Mouse (Mus musculus) left cerebral cortex, postnatal 36 days (tissue): ENCODE measurements at regions not wholly inside any gene's neighbourhood (a gene's known extent, or its start where the extent isn't known, plus 50 kb on each side); places are given as distances from the start of the nearest gene placed in this dataset.

Experiments
- DNase-seq, 2 experiments: peaks; one replicate each; pipeline ENCODE4 v3.0.0; 2021 to 2022; ENCODE audit warnings: low spot score in 2 of 2, mixed read lengths in 1 of 2
- intact Hi-C: fragments of 180-260 bp; cut with DNase I; formaldehyde crosslinking; loops from one replicate; pipeline ENCODE4 v1.15.1; 2025

DNA sequence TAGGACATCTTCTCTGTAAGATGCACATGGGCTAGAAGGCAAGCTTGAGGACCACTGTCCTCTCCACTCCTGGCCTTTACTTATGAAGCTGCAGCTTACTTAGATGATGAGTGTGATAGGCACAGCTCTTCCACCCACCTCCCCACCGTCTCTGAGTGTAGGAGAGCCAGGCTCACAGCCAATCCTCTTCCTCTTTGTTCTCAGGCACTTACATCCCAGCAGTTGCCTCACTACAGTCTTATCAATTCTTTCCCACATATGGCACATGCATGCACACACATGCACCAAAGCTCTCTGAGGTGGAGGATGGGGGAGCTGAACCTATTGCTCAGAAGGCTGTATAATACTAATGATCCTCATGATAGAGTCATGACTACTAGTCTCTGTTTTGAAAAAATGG, 72.1 kb upstream of the Picalm start:
- intact Hi-C loops: no loop called here
- no peak for DNase-seq

DNA sequence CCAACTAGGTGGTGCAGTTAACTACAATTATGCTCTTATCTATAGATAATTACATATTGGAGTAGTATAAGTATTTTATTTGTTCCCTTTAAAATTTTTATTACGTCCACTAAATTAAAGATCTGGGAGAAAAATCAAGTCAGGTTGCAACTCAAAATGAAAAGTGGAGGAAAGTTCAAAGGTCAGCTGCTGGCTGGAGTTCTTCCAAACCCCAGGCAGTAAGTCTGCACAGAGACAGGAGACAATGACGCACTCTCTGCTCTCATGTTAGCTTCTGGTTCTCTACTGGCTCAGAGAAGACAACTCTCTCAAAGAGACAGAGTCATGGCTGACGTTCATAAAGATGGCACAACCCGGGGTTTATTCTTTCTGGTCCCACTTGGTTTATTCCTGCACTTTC, 71.4 kb upstream of the Picalm start:
- intact Hi-C loops: no loop called here
- no peak for DNase-seq

DNA sequence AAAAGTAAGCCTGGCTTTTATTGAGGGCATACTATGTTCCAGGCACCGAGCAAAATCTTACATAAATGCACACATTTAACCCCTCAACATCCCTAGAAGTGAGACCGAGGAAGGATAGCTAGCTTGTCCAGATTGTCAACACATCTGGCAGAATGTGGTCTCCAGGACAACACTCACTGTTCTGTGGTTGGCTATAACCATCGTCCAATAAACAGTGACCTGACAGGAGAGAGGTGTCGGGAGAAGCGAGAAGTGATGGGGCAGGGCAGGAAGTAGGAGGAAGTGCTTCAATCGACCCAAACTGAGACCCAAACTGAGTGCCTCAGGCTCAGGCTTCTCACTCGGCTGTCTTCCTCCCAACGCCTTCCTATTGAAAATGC, 70.8 kb upstream of the Picalm start:
- intact Hi-C loops: no loop called here
- peak in 1 of 2 experiments; percentile 18 for DNase-seq

DNA sequence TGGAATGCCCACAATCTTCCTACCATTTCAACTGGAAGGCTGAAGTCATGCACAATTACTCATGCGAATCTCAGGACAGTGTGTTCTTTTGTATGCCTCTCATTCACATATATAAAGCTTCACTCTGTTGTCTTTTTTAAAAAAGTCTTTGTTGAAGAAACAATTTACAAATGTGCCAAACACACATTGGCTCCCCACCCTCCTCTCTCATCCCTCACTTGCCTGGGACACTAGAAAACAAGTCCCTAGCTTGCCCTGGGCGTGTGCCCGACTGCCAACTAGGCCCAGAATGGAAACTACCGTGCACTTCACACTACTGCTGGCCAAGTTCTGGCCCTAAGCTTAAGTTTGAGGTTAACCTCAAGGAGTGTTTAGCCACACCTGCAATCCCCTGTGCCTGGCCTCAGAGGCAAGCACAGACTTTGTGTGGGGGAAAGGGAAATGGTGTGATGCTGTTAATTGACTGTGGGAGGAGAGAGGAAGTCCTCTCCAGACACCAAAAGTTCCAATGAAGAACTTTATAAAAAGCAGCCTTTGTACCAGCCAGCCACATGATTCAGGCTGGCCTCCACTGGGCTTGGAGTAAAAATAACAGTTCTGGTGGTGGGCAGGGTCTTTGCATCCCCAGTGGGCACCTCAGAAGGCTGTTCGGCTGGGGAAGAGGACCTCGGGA, 70.2 kb upstream of the Picalm start:
- intact Hi-C loops: no loop called here
- DNase-seq: peak; percentile 39 to 51

DNA sequence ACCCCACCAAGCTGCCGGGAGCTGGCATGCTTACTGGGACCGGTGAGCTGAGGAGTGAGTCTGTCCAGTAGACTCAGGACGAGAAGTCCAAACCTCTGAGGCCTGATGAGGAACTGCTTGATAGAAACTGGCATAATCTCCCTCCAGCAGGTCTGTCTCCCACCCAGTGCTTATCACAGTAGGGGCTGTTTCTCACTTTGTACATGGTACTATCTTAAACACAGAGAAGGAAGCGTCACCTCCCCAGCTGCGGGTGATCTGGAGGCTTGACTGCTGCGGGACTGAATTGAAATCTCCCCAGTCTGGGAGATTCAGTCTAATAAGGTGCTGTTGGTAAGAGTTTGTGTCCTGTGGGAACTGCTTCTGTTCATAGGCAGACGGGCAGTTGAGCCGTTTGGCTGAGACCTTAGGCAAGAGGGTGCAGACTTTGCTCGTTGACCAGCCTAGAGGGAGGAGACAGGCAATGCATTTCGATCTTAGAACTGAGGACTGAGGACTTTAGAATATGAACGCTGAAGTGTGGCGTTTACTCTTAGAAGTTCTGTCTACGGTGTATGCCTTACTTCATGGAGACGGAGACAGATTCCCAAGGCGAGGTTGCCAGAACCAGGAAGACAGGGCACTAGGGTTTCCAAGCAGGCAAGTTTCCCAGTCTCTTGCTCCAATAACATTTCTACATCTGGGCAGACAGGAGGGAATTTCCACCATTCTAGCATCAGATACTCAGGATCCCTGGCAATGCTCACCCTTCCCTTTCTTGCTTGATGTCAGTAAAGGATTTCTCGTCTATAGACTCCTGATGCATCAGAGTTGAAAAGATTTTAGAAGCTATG, 69.5 kb upstream of the Picalm start:
- no peak for DNase-seq
- intact Hi-C loops: no loop called here

DNA sequence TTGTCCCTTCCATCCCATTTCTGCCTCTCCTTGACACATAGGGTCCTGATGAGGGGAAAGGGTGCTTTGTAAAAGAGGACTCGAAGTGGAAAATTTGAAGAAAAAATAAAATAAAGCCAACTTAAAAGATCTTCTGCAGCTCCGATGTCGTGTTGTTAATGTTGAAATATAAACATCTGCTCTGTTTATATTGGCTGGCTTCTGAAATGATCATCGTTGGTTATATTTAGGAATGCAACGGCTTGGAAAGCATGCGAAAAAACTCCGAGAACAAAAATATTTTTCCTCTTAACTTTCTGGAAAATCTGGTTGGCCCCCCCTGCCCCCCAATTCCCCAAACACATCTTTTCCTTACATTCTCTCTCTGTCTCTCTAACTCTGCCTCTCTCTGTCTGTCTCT, 68.3 kb upstream of the Picalm start:
- intact Hi-C loops: no loop called here
- no peak for DNase-seq

DNA sequence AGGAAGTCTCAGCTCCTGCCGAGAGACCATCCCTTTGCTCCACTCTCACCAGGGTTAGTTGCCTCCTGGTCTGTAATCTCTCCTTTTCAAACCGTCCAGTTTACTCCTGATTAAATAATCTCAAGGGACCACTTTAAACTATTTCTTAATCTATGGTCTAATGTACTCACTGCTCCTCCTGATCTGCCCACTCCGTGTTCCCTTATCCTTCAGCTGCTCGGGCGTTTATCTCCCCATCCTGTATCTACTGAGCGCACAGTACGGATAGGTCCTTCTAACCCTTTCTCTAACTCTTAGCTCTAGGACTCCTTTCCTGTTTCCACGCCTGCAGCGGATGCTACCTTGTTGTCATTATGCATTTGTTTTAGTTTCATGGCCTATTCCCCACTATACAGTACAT, 67.1 kb upstream of the Picalm start:
- DNase-seq: no peak
- intact Hi-C loops: no loop called here

DNA sequence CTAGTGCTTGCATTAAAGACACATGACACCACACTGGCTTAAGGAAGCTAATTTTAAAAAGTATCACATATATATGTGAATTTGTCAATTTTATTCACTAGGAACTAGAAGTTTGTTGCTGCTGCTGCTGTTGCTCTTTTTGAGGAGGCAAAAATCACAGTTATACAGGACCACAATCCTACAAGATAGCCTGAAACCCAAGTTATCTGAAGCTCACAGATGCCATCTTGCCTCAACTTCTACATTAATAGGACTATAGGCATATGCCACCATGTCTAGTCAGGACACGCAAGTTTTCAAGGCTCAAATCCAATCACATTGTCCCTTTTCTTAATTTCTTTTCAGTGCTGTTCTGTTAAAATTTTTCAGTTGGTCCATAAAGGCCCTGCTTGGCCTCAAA, 65.8 kb upstream of the Picalm start:
- intact Hi-C loops: no loop called here
- no peak for DNase-seq

DNA sequence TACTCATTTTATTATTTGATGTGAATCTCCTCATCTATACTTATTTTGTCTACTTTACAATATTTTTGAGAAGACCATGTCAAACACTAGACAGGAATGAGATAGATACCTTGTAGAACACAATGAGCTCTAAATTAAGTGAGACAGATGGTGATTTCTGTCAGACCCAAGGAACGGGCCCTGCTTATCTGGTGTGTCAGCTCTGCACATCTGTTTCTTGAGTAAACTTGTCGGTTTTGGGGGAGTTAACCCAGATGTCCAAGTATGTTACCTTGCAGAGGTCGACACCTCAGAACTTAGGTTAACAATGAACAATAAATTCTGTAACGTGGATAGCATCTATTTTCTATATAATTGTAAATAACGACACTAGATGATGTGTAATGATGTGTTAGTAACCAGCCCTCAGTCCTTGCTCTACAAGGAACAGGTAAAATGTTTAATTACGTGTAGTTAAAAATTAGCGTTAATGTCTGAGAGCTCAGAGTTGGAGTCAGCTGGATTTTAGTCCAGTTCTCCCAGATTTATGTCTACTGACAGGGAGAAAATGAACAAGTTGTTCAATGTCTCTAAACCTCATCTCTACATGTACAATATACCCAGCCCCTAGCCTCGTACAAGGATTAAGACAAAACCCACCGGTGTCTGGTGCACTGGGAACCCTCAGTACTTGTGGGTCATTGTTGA, 64.6 kb upstream of the Picalm start:
- intact Hi-C loops: no loop called here
- DNase-seq: no peak

DNA sequence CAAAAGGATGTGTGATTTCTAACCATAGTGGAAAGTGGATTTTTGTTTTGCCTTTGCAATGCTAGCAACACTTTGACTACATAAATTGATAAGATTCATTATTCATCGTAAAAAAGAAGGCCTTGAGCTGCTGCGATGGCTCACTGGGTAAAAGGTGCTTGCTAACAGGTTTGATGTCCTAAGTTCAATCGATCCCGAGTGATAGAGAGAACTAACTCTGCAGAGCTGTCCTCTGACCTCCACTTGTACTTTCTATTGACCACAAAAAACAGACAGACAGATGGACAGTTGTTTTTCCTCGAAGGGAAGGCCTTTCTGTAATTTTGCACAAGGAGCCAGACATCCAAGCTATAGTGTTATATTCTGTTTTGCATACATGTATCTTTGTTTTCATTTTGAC, 63.7 kb upstream of the Picalm start:
- intact Hi-C loops: no loop called here
- DNase-seq: no peak

DNA sequence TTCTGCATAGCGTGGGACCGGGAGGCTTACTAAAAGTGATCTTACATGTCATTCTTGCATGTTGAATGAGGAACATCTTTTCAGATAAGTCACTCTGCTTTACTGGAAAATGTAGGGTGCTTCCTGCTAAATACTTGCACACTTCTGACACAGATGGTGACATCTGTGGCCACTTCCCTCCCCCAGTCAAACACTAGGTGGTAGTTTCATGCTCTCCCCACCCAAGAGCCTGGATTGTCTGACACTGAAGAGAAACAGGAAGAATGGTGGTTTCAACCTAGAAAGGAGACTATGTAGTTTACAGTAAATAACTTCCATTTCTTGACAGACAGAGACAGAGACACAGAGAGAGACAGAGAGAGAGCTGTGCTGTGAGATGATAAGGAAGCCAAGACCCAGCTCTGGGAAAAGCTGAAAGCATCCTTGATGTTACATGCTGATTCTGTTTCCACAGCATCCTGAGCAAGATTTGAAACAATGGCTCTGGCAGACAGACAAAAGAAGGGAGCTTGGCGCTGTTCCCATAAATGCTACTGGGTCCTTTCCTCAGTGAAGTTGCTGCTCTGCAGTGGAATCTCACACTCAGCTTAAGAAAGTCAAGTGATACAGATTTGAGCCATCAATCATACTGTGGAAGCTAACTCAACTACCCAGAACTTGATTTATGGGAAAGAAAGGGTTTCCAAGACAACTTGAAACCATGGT, 61.9 kb upstream of the Picalm start:
- intact Hi-C loops: no loop called here
- DNase-seq: no peak

DNA sequence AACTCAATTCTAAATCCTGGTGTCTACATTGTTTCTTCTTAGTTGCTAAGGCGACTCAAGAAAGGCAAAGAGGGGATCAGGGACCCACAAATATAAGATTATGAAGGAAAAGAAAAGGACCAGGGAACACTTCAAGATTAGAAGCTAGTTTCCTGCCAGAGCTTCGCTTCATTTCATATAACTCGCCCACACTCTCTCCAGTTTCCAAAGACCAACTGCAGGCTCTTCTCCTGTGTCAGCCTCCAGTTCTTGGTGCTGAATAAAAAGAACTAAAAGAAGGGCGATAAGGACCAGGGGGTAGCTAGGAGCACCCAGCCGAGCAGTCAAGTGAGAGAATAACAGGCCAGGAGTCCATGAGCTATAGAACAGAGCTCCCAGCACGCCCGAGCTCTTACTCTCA, 59.7 kb upstream of the Picalm start:
- intact Hi-C loops: loop anchor here (5.0 kb wide), 1 partner anchor 62 kb away; the partner anchor contains the start of gene Picalm
- DNase-seq: peak; percentile 6 to 10

DNA sequence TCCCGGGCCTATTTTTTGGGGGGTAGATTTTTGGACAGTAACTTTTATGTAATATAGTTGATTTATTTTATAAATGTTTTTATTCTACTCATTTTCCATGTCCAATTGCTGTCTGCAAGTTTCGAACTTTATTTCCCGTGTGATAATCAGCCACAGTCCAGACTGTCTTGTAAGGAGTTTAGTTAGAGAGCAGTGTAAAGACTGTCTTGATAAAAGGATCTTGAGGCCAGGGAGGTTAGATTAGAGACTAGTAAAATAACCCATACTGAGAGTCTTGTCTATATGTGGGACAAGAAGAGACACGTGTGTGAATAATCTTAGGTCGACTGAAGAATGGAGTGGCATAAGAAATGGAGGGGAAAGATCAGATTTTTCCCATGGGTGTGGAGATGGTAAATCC, 56.1 kb upstream of the Picalm start:
- intact Hi-C loops: loop anchor here (5.0 kb wide), 1 partner anchor 58 kb away; the partner anchor contains the start of gene Picalm
- DNase-seq: no peak

DNA sequence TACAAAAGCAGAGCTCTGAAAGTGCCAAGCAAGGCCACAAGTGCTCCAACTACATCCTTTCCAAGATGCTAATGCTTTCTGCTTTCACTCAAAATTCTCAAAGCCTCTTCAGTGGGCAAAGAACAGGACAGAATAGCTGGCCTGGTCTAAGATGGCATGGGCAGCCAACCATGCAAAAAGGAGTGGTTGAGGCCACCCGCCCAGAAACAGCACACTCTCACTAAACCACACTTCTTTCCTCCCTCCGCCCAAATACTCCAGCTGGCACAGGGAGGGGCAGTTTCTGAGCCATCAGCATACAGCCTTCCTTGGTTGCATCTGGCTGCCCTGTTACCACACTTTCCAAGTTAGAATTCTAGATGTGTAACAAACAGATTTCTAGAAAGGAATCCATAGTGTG, 55.4 kb upstream of the Picalm start:
- no peak for DNase-seq
- intact Hi-C loops: loop anchor here (5.0 kb wide), 1 partner anchor 58 kb away; the partner anchor contains the start of gene Picalm

DNA sequence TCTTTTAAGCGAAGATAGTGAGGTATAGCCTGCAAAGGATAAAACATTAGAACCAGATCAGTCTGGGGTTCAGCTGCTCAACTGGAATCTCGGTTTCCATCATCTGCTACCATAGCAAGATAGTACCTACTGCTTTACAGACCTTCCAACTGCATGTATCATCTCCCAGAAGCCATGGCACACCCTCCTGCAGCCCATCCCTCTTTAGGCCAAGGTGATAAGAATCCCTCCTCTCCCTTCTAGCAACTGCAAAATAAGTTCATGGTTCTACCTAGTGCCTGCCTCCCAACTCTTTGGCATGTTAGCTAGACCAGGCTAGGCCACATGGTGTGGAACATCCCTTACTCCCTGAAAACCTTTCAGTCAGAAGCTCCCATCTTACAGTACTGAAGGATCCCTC, 52.4 kb upstream of the Picalm start:
- intact Hi-C loops: no loop called here

DNA sequence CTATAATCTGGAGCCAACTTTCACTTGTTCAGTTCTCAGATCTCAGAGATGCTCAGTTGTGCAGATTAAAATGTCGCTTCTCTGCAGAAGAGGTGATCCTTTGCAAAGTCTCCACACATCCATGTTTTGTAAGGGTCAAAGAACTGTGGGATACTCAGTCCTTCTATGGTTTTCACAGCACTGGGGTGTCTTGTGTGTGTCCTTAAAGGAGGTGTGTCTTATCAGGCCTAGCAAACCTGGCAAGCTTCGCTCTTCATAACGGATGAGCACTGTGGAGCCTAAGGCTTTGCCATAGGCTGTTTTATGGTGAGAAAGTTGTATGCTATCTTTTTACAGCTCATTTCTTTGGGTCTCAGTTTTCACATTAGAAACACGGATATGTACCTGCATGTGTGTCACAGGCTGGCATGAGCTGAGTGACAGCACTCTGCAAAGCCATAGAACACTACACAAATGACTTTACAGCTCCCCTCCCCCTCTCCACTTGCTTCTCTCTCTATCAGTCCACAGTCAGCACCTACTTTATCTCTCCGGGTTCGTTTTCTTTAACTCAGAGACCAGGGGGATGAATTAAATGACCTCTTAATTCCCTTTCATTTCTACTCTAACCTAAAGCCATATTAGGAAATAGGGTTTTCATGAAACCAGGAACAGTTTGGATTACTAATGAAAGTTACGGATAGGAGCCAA, 49.8 kb upstream of the Picalm start:
- intact Hi-C loops: no loop called here
- no peak for DNase-seq

More for the DNA sequence above, 52.4 kb upstream of the Picalm start:
- no peak for DNase-seq
